Mouse (Mus musculus): ENCODE results near the gene Amph.
"Not testable (repeated sequence)": the region's sequence is repeated elsewhere in the genome, so short reads cannot be mapped to it uniquely, and the experiment has no call there.

The Amph gene

DNA sequence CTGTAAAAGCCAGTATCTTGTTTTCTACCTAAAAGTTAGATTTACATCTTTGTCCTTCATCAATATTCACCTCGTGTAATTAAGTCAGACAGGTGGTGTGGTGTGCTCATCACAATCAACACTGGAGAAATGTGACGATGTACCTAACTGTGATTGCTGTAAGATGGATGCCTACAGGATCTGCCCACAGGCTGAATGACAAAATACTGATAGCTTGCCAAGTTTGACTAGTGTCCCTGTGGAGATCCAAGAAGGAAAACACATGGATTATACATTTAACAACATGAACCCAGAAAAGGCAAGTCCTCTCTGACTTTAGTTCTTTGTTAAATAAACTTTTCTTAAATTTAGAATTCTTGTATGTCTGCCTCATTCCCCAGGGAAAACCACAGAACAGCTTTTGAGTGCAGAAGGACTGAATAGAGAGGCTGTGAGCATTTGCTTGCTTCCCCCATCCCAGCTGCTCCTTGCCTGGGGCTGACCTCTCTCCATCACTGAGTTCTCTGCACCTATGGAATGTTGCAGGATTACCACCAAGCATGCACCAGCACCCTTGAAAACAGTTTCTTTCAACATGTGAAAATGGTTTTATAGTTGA, 77.2 kb downstream of the Amph start:
- DNase-seq (ENCODE audit: extremely low read depth, low read depth, low spot score): no peak

DNA sequence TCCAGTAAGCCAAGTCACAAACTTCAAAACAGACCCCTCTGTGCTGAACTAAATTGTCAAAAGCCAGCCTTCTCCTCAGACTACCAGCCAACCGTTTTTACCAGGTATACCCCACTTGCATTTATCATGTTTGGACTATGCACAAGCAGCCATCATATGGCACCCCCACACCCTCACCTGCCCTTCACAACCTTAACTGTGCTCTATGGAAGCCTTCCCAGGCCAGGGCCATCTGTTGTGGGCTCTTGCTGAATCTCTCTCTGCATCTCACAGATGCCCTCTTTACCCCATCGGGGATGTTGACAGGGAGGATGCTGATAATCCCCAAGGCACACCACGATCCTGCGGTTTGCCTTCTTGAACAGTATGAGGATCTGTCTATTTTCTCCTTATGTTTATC, 77.9 kb downstream of the Amph start:
- no peak for DNase-seq (ENCODE audit: extremely low read depth, low read depth, low spot score)

DNA sequence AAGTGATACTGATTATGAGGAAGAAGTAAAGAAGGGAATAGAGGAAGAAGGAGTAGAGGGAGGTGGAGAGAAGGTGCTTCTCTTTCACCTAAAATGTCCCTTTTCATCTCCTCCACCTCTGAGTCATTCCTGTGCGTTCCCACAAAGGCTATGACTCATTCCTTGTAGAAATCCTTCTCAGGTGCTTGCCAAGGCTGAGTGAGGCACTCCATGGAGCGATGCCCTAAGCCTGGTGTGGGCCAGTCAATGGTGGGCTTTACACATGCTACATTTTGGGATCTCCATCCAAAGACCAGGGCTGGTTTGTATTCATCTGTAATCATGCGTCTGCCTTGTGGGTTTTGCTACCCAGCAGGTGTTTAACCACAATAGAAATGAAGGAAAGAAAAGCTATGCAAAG, 78.9 kb downstream of the Amph start:
- DNase-seq (ENCODE audit: extremely low read depth, low read depth, low spot score): no peak

DNA sequence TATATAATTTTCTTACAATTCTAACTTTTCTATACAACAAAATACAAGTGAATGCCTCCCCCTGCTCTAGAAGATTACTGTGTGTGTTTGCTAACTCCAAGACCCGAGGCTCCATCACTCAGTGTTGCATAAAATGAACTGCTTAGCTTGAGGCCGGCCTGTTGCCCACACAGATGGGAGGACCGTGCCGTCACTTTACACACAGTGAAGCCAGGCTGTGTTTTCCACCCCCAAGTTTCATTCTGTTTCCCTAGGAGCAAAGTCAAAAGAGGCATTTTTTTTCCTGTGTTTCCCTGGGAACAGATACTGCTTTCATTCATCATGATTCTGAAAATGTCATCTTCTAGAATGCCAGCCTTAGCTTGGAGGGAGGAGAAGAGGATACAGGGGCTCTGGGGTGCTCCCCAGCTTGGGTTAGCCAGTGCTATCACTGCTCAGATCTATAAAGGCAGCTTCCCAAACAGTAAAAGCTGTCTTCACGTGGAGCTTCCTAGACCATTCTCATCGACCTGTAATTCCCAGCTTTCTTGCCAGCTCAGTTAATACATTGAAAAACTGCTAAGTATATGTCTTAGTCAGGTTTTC, 79.9 kb downstream of the Amph start:
- DNase-seq (ENCODE audit: extremely low read depth, low read depth, low spot score): no peak

DNA sequence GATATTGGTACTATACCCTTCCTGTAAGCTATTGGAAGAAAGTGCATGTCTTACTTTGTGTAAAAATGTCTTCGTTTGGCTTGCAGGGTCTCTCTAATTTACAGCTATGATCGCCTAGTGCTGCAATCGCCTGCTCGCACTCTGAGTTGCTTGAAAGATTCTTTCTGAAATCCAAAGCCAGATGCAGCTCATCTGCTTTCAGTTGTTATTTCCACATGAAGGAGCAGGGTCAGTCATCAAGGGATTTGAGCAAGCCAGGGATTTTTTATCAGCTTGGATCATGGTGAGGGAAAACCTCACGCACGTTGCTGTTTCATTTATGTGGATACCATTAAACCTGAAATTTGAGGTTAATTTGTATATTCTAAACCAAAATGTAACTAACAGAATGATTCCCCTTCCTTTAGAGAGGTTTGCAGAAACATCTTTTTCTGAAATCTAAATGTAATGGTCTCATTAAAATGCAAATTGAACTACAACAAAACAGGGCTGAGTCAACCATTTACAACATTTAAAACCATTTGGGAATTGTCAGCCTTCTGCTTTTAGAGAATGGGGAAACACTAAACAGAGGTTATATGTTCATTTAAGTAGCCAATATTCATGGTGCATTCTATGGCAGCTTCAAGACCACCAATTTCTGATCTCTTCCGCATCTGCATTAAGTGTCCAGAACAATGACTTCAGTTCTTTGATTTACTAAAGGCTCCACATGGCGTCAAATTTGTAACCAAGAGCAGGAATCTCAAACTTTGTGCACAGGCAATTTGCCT, 84.1 kb downstream of the Amph start:
- no peak for DNase-seq (ENCODE audit: extremely low read depth, low read depth, low spot score)

DNA sequence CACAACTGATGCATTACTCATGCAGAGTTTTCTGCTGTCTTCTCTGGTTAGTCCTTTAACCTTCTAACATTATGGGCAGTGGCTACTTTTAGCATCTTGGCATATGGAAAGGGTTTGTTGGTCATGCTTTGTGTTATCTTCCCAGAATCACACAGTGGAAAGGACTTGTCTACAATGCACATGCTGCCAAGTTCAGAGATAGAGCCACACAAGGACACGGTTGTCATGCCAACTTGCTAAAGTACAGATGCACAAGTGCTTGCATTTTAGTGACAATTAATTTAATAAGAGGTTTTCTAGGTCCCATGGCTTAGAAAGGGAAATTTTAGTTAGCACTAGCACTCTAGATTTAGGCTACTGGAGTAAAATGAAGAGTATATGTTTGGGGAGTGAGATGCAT, 104.1 kb downstream of the Amph start:
- DNase-seq (ENCODE audit: extremely low read depth, low read depth, low spot score): no peak

DNA sequence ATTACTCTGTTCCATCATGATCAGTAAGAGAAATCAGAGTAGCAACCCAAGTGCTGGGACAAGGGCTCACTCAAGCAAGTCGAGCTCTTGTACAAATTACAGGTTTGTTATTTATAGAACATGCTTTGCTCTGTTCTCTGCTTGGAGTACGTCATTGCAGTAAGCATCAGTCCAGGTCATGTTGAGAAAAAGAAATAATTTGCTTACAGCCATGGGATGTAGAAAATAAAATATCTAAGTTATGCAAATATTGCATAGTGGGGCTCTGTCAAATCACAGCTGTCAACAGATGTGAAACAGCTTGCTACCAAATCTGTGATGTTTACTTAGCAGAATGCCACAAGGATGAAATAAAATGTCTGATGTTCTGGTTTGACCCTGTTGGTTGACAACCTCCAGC, 106.5 kb downstream of the Amph start:
- no peak for DNase-seq (ENCODE audit: extremely low read depth, low read depth, low spot score)

DNA sequence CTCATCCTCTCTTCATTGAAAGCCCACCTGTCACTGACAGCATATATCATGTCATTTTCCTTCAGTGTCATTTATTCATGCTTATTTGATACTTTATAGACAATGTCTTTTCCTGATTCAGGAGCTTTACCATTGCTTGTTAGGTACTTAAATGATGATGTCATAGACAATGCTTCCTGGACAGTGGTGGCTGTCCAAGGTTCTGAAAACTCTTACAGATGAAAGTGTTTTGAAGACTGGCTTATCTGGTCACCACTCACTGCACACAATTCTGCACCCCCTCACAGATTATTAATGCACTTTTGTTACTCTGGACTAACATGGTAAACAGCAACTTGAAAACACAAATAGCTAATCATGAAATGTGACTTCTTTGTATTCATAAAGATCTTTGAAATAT, 124.3 kb downstream of the Amph start:
- no peak for DNase-seq (ENCODE audit: extremely low read depth, low read depth, low spot score)

DNA sequence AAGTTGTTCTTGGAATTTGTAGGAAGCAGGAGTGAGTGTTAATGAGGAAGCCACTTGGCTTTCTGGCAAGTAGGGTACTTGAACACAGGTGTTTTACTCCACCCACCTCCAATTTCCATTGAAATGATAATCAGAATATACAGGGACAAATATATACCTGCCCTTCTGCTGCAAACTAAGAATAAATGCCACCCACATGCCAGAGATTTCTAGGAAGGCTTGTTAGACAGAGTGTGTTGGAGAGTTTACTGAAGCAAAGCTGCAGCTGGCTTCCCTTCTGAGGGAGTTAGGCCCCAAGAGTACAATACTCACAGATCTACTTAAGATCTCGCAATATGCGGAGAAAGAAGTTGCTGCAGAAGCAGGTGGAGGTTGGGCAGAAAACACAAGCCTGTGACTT, 129.4 kb downstream of the Amph start:
- DNase-seq (ENCODE audit: extremely low read depth, low read depth, low spot score): no peak

DNA sequence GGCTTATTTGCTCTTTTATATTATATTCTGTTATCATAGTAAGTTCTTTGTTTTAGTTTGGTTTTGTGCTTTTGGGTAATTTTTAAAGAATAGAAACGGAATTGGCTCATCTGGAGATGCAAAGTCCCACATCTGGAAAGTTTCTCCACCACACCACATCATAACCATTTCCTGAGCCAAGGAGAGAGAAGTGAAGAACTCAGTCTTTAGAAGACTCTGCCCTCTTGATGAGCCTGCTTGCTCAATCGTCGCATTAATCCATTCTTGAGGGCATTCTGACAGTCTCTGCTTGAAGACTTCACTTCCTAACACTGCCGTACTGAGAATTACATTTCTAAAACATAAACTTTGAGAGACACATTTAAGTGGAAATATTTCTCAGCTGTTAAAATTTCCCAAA, 133.9 kb downstream of the Amph start:
- no peak for DNase-seq (ENCODE audit: extremely low read depth, low read depth, low spot score)

DNA sequence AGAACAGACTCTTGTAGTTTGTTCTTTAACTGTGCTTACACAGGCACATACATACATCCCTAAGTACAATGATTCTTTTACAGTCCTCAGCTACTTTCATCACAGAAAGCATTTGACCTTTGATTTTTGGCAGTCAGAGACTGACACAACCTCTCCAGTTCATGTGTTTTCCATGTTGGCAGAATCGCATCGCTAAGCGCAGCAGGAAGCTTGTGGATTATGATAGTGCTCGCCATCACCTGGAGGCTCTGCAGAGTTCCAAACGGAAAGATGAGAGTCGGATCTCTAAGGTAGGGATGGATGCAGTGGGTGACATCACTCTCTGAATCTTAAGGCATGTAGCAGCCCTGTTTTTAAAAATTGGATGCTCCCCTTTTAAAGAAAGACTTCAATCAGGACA, 146.6 kb downstream of the Amph start:
- DNase-seq (ENCODE audit: extremely low read depth, low read depth, low spot score): no peak

DNA sequence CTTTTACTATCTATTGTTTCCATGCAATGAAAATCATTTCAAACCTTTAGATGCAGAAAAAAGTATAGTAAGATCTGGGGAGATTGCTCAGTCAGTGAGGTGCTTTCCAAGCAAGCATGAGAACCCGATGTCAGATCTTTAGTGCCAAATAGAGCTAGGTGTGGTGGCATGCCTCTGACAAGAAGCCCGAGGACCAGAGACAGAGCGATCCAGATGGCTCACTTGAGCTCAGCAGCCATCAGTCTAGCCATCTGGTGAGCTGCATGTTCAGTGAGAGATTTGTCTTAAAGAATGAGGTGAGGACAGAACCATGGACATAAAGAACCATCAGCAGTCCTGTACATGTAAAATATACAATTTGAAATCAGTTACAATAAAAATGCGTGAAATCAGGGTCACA, 149.1 kb downstream of the Amph start:
- no peak for DNase-seq (ENCODE audit: extremely low read depth, low read depth, low spot score)

DNA sequence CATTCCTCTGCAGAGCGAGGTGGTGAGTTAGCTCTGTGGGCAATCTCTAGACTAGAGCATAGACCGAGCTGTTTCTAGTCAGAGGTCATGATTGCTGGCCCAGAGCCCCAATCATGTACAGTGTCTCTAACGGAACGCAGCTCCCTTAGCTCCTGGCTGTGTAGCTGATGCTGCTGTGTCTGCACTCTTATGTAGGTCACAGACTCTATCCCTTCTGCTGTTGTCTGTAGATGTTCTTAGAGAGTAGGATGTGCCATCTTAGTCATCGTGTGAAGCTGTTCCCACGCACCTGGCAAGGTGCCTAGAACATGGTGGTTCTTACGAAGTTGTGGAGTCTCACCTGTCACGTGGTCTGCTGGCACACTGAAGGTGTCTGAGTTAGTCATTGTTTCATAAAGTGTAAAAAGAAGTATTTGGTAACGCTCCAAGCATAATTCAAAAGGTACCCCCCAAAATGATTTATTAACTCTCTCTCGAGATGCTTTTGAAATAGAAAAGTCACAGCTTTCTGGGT, 153.9 kb downstream of the Amph start:
- DNase-seq (ENCODE audit: extremely low read depth, low read depth, low spot score): no peak

DNA sequence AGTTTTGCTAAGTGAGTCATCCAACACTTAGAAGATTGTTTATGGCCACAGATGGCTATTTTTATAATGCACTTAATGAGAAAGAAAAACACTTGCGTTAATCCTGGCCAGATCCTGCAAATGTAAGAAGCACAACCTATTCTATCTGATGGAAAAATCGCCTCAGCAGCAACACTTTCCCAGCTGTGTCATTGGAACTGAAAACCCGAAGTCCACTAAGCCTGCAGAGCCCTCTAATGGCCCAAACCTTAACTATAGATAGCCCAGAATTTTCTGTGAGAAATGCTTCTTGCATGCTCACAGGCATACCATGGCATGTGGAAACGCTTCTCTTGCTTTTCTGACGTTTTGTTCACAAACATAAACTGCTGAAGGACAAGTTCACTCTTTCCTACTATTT, 158.4 kb downstream of the Amph start:
- DNase-seq (ENCODE audit: extremely low read depth, low read depth, low spot score): no peak

DNA sequence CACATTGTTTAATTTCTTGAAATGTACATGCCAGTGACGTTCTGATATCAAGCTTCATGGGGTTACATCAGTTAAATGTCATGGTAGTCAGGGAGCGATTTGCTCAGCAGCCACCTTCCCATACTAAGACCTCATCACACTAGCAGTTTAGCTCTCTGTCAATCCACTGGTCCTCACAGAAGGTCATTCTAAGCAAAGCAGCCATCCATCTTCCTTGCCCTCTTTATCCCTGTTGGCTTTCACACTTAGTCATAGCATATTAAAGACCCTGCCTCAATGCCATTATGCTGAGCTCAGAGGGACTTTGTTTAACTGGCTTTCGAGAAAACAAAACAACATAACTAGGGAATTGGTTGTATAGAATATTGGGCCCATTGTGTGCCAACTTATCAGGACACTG, 161.3 kb downstream of the Amph start:
- DNase-seq (ENCODE audit: extremely low read depth, low read depth, low spot score): no peak

DNA sequence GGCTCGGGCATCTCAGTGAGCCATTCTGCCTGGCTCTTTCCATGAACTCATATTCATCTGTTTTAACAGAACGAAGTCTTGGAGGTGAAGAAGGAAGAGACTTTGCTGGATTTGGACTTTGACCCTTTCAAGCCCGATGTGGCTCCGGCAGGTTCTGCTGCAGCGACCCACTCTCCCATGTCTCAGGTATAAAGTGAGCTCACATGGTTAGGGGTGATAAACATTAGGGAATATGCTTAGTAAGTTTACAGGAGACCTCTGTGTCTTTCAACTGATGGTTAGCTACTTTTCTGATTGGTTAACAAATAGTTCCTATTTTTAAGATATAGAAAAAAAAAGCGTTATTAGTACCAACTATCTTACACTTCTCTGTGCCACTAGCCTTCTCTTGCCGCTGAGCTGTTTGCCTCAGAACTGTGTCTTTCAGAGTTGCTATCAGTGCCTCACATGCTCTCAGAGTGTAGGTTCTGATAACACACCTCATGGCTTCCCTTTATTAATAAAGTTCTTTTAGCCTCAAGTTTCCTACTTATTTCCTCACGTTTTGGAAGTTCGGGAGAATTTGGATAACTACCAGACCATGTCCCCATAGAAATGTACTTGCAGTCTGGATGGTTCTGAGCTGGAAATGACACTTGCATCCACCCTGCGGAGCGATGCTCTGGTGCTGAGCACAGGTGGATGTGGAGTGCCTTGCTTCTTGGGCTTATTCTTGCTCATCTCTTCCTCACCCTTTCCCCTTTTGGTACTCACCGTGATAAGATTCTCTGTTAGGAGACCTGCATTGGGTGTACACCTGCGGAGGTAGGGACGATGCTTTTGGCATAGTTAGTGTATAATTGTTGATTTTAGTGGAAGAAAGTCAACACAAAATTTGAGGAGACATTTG, 165.3 kb downstream of the Amph start:
- DNase-seq (ENCODE audit: extremely low read depth, low read depth, low spot score): no peak

DNA sequence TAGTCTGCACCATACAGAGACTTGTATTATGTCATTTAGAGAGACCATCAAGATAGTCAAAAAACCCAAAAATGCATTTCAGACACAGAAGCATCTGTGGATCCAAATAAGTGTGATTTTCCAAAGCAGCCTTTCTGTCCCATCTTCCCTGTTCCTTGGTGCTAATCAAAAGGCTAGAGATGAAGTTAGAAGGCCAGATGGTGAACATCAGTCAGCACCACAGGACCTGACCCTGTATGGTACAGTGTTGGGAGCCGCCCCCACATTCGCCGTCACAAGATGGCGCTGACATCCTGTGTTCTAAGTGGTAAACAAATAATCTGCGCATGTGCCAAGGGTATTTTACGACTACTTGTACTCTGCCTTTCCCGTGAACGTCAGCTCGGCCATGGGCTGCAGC, 166.8 kb downstream of the Amph start:
- not testable (repeated sequence) for DNase-seq (ENCODE audit: extremely low read depth, low read depth, low spot score)

DNA sequence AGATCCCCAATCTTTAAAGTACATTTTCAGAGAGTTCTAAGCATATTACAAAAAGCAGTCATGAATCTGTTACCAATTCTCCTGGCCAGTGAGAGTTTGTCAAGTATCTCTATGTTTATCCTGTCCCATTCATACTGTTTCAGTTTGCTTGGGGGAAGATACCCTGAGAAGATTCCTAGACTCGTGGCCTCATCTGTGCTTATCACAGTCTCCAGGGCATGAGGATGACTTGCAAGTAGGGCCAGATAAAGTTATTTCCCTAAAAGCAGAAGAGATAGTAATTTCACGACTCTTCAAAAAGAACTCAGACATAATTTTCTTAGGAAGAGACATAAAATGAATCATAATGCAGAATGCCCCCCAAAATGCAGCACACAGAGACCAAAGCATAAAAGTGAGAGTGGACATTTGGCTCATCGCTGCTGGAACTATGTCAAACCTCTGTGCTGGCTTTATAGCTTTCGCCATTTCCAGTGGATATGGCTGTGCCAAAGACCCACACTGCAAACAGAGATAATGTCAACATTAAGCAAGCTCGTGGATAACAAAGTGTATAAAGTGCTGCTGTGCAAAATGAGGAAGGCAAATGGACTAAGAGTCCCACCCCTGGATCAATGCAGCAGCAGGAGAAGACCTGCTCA, 179.0 kb downstream of the Amph start:
- no peak for DNase-seq (ENCODE audit: extremely low read depth, low read depth, low spot score)

DNA sequence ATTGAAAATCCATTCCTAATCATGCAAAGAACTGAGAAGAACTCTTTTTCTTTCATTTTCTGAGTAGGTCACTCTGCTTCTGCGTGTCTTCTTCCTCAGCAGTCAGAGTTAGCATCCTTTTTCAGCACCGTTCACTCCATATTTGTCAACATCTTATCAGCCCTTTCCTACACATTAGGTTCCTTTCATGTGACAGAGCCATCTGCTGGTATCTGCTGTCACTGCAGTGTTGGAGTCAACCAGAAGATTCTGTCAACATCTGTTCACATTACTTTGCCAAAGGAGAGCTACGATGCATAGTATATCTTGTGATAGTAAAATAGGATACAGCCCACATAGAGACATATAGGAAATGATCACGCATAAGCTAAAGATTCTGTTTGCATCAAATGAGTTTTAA, 185.8 kb downstream of the Amph start:
- DNase-seq (ENCODE audit: extremely low read depth, low read depth, low spot score): no peak

DNA sequence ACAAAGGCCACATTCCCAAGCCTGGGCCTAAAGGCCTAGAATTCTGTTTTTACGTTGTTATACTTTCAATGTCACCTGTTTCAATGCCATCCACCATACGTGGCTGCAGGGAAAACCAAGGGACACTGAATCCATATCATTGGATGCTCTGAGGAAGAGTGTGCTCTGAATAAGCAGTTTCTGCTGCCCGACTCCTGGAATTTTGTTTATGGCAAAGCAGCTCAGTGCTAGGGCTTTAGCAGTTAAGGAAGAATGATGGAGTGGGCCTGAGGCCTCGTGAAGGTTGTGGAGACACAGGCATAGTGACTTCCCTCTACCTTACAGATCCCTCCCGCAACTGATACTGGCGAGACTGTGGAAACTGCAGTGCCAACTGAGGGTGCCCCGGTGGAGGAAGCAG, 189.2 kb downstream of the Amph start:
- no peak for DNase-seq (ENCODE audit: extremely low read depth, low read depth, low spot score)

DNA sequence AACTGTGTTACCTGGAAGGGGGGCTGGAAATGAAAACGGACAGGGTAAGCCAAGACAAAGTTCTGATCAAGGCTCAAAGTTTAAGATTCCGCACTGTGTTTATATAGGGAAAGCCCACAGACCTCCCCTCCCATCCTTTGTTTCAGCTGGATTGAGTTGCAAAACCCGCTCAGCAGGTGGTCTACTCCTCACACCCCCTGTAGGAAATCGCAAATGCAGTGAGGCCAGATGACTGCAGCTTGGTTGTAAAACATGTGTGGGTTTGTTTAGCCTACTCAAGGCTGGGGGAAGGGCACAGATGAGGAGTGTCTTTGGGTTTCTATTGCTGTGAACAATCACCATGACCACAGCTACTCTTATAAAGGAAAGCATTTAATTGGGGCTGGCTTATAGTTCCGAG, 189.9 kb downstream of the Amph start:
- DNase-seq (ENCODE audit: extremely low read depth, low read depth, low spot score): no peak
